Mouse (Mus musculus): ENCODE measurements around the gene Zfp607b. TPM values are rescaled to one million over a fixed set of nuclear protein-coding genes. Genes with fewer than 3 reads are reported as not detected.

Gene Zfp607b
- polyA plus RNA-seq, 1 experiment from 2014 or later: 4.0 TPM

DNA sequence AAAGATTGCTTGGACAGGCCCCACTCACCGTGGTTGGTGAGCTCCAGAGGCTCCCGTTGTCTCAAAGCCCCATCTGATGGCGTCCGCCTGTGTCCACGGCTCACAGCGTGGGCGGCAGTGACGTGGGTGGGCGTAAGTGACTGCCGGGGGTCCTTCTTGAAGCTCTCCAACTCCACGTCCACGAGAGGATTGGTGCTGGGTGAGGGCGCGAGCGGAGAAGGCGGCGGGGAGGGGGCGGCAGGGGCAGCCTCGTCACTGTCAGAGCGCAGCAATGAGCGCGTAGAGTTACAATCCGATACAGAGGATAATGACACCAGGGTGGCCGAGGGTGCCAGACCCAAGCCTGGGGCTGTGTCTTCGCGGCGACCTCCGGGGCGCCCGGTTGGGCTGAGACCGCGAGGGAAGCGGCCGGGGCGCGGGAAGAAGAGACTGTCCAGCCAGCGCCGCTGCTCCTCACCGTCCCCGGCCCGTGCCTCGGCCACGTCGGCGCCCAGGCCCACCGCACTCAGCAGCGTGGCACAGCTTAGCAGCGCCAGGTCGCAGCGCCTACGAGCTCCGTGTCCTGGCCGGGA is 31.2 kb upstream of the Zfp607b start:
- ATAC-seq (ENCODE audit: borderline replicate concordance, extremely low read depth, low FRiP score, low TSS enrichment): no peak
- Histone ChIP-seq H3K4me2 (no peak overlapping the region), H3K27ac (no peak overlapping the region), H3K27me3 (peaks cover 64% of the 10 kb centered on the region), H3K9me3 (no peaks in the 10 kb centered on the region), H3K9ac (no peak overlapping the region), H3K36me3 (no peaks in the 10 kb centered on the region), H3K4me1 (peaks cover 5% of the 10 kb centered on the region; the same call in 1 of the 2 replicates), H3K4me3 (no peak overlapping the region)
- 31% methylated on average over 53 of the region's 53 CpGs for WGBS

DNA sequence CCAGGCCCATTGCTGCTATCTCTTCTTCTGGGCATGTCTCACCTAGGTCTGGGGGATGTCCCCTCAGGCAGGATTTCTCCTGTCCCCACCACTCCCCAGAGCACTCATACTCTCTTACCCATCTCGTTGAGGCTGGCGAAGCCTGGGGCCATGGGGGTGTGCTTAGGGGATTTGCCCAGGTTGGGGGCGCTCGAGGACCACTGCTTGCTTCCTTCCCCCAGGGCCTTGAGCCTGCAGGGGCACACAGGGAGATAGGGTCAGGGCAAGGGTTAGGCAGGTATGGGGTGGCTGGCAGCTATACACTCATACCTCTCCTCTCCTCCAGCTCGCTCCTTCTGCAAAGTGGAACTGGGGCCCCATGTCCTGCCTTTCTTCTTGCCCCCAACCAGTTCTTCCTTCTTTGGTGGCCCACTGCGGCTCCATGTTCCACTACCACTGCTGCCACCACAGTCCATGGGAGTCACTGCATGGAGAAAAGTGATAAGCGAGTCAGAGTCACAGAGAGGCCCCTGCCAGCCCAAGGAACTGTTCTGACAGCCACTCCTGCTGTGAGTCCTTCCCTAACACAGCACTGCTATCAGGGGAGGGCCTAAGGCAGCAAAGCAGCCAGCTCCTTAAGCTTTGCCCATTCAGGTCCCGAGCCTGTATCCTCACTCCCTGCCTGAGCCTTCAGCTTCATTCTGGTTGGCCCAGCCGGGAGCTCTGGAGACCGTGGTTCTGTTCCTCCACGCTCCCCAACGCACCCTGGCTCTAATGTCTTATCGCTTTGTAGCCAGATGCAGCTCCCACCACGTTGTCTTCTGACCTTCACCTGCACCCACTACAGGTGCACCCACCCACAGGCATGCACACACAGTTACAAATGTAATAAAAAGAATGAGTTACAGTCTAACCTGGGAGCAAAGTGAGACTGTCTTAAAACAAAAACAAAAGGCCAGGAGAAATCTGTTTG is 30.2 kb upstream of the Zfp607b start:
- 54% methylated on average over 13 of the region's 14 CpGs for WGBS
- no peaks in the 10 kb centered on the region for H3K36me3 ChIP-seq
- no peaks in the 10 kb centered on the region for H3K9me3 ChIP-seq
- ATAC-seq (ENCODE audit: borderline replicate concordance, extremely low read depth, low FRiP score, low TSS enrichment): no peak
- H3K27me3 ChIP-seq: peaks cover 54% of the 10 kb centered on the region
- no peak overlapping the region for H3K9ac ChIP-seq
- peaks cover 3% of the 10 kb centered on the region; the same call in 1 of the 2 replicates for H3K4me1 ChIP-seq
- H3K4me3 ChIP-seq: no peak overlapping the region
- H3K4me2 ChIP-seq: no peak overlapping the region
- no peak overlapping the region for H3K27ac ChIP-seq

DNA sequence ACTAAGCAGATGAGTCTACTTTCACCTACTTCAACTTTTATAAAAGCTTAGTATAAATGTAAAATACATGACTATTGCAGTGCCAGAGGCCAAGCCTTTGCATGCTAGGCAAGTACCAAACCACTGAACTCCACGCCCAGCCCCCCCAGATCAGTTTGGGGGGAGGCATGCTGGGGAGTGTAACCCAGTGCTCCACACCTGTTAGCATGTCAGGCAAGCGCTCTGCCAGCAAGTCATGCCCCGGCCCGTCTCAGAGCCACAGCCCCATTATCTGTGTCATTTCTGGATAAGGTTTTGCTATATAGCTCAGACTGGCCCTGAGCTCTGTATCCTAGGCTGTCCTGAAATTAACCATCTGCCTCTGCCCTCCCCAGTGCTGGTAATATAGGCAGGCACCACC is 27.1 kb upstream of the Zfp607b start:
- 83% methylated on average over 4 of the region's 4 CpGs for whole genome bisulfite sequencing
- Histone ChIP-seq H3K27me3 (peaks cover 24% of the 10 kb centered on the region), H3K4me1 (no peaks in the 10 kb centered on the region), H3K9ac (no peak overlapping the region), H3K27ac (no peak overlapping the region), H3K4me3 (no peak overlapping the region), H3K9me3 (no peaks in the 10 kb centered on the region), H3K4me2 (no peak overlapping the region), H3K36me3 (no peaks in the 10 kb centered on the region)
- ATAC-seq (ENCODE audit: borderline replicate concordance, extremely low read depth, low FRiP score, low TSS enrichment): no peak

DNA sequence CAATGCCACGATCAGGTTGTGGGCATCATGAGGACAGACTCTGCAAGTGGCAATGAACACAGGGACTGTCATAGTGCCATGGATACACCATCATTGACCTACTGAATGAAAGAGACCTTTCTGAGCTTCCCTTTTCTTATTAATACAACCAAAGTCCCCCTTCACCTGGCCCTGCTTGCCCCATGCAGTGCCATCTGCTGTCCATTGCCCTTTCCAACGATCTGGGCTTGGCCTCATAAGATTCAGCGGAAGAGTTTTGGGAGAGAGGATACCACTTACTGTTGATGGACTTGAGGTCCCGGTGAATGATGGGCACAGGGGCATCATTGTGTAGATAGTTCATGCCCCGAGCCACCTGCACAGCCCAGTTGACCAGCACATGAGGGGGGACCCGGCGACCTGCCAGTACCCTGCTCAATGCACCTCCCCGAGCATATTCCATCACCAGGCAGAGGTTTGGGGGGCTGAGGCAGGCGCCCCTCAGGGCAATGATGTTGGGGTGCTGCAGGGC is 16.0 kb upstream of the Zfp607b start:
- H3K36me3 ChIP-seq: peaks cover 9% of the 10 kb centered on the region
- 45% methylated on average over 9 of the region's 9 CpGs for WGBS
- no peaks in the 10 kb centered on the region for H3K9me3 ChIP-seq
- H3K27me3 ChIP-seq: no peaks in the 10 kb centered on the region
- H3K4me3 ChIP-seq: peak overlapping the region; percentile 96
- ATAC-seq (ENCODE audit: borderline replicate concordance, extremely low read depth, low FRiP score, low TSS enrichment): no peak
- H3K9ac ChIP-seq: peak overlapping the region; percentile 83
- no peak overlapping the region for H3K27ac ChIP-seq
- H3K4me2 ChIP-seq: peak overlapping the region; percentile 98
- H3K4me1 ChIP-seq: peaks cover 22% of the 10 kb centered on the region

DNA sequence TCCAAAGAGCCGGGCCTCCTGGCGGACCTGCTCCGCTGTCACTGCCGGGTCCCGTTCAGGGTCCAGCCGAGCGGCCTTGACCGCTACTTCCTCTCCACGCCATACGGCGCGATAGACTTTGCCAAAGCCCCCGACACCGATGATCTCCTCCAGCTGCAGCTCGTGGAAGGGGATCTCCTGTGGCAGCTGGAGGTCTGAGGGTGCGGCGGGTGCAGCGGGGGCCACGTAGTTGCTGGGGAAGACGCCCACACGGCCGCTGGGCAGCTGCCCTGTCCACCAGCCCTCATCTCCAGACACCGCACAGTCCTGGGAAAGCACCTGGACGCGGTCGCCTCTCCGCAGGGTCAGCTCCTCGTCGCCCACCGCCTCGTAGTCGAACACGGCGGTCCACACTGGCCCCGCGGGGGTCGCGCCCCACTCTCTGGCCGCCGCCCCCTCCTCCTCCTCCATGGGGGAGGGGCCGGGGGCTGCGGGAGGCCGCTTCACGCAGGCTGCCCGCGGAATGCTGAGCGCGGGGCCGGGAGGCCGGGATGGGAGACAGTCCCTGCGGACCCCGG is 15.5 kb upstream of the Zfp607b start:
- ATAC-seq (ENCODE audit: borderline replicate concordance, extremely low read depth, low FRiP score, low TSS enrichment): peak; percentile 48
- Histone ChIP-seq H3K27ac (no peak overlapping the region), H3K36me3 (peaks cover 5% of the 10 kb centered on the region; the same call in 1 of the 2 replicates)

DNA sequence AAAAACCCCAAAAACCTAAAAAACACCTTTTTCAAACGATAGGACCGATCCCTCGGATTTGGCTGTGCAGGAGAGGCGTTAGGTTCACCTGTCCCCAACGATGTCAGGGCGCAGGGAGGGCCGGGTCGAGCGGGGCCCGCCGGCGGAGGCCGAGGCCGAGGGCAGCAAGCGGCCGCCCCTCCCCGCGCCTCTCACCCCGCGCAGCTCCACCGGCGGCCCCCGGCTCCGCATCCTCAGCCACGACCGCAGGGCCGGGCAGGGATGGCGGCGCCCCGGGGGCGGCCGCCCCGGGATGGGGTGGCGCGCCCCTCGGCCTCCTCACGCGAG is 15.0 kb upstream of the Zfp607b start:
- Histone ChIP-seq H3K9ac (peak overlapping the region; percentile 83), H3K4me1 (peaks cover 22% of the 10 kb centered on the region), H3K27me3 (no peaks in the 10 kb centered on the region), H3K36me3 (peaks cover 5% of the 10 kb centered on the region; the same call in 1 of the 2 replicates), H3K4me3 (peak overlapping the region; percentile 96), H3K27ac (peak overlapping the region; percentile 91), H3K4me2 (peak overlapping the region; percentile 98), H3K9me3 (no peaks in the 10 kb centered on the region)
- ATAC-seq (ENCODE audit: borderline replicate concordance, extremely low read depth, low FRiP score, low TSS enrichment): peak; percentile 73; the same call in 1 of the 2 replicates
- WGBS: under 1% methylated on average over 31 of the region's 38 CpGs

More for the DNA sequence above, 15.5 kb upstream of the Zfp607b start:
- whole genome bisulfite sequencing: under 1% methylated on average over 45 of the region's 52 CpGs
- Histone ChIP-seq H3K9ac (peak overlapping the region; percentile 83), H3K9me3 (no peaks in the 10 kb centered on the region), H3K4me1 (peaks cover 22% of the 10 kb centered on the region), H3K27me3 (no peaks in the 10 kb centered on the region), H3K4me3 (peak overlapping the region; percentile 96), H3K4me2 (peak overlapping the region; percentile 98)

DNA sequence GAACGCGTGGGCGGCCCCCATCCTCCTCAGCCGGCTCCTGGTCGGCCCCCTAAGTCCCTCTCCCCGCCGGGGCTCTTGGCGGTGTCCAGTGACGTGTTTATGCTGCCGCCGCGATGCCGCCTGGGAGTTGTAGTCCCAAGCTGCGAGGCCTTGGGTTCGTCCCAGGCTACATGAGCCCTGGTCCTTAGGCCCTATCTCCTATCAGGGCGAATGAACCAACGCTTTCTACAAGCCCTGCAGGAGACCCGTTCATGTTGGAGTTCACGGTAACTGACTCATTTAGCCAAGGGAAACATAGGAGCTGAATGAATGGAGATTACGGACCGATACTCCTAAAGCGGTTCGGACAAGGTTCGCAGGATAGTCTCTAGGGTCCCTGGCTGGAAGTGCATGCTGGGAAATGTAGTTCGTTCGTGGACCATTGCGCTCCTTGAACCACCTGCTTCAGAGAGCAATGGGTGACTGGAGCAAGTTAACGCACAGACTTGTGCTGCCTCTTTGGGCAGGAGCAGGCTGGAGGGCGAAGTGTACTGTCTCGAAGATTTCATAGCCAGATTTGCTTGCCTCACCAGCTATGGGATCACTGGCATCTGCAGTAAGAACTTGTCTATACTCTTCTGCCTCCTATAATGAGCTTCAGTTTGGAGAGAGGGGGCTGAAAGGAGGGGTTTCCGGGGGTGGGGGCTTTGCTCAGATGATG is 14.5 kb upstream of the Zfp607b start, which contains the start of gene Map3k10:
Gene Map3k10, minus strand, starts transcription at position 77 of the 700 bp plus-strand sequence.
- H3K4me2 ChIP-seq: peak within 1 kb of the TSS; percentile 98
- H3K9ac ChIP-seq: peak within 1 kb of the TSS; percentile 83
- H3K27me3 ChIP-seq: no peaks in the 10 kb centered on the region
- peaks cover 22% of the 10 kb centered on the region for H3K4me1 ChIP-seq
- peak within 1 kb of the TSS; percentile 96 for H3K4me3 ChIP-seq
- ATAC-seq (ENCODE audit: borderline replicate concordance, extremely low read depth, low FRiP score, low TSS enrichment): peak; percentile 97
- H3K36me3 ChIP-seq: peaks cover 5% of the 10 kb centered on the region; the same call in 1 of the 2 replicates
- peak within 1 kb of the TSS; percentile 91 for H3K27ac ChIP-seq
- WGBS: under 1% methylated on average over 31 of the region's 31 CpGs
- no peaks in the 10 kb centered on the region for H3K9me3 ChIP-seq

DNA sequence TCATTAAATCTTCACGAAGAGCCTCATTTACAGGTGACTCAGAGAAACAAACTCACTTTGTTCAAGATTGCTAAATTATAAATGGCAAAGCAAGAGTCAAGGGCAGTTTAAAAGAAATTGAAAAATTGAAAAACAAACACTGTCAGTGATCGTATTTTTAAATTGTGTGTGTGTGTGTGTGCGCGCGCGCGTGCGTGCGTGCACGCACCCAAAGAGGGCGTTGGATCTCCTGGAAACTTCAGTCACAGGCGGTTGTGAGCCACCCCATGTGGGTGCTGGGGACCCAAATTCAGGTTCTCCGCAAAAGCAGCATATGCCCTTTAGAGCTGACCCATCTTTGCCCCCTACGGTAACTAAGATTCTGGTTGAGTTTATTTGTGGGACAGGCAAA is 13.9 kb upstream of the Zfp607b start:
- Histone ChIP-seq H3K9ac (peak overlapping the region; percentile 83; the same call in 1 of the 2 replicates), H3K27me3 (no peaks in the 10 kb centered on the region)

DNA sequence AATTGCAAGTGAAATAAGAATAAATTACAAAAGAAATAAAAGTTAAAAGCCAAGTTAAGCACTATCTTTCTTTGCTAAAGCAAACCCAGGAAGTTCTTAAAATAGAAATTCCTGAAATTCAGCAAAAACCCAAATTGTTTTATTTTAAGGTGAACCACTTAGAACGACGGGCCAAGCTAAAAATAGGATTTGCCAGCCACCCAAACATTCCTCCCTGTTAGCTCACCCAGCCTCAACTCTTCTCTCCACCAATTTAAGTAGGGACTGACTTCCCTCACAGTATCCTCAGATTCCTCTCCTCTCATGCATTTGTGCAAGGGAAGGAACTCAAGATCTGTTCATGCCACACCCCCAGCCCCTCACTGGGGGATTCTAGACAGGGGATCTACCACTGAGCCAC is 5.9 kb upstream of the Zfp607b start:
- Histone ChIP-seq H3K27me3 (no peaks in the 10 kb centered on the region), H3K4me3 (no peak overlapping the region), H3K27ac (no peak overlapping the region), H3K9me3 (no peaks in the 10 kb centered on the region), H3K36me3 (no peaks in the 10 kb centered on the region), H3K4me1 (peaks cover 2% of the 10 kb centered on the region; the same call in 1 of the 2 replicates), H3K4me2 (no peak overlapping the region), H3K9ac (no peak overlapping the region)
- ATAC-seq (ENCODE audit: borderline replicate concordance, extremely low read depth, low FRiP score, low TSS enrichment): no peak
- WGBS: 39% methylated on average over 2 of the region's 2 CpGs

More for the DNA sequence above, 13.9 kb upstream of the Zfp607b start:
- peaks cover 2% of the 10 kb centered on the region; the same call in 1 of the 2 replicates for H3K36me3 ChIP-seq
- WGBS: 29% methylated on average over 14 of the region's 14 CpGs
- ATAC-seq (ENCODE audit: borderline replicate concordance, extremely low read depth, low FRiP score, low TSS enrichment): no peak
- H3K27ac ChIP-seq: no peak overlapping the region
- peak overlapping the region; percentile 98 for H3K4me2 ChIP-seq
- peaks cover 22% of the 10 kb centered on the region for H3K4me1 ChIP-seq
- H3K9me3 ChIP-seq: no peaks in the 10 kb centered on the region
- H3K4me3 ChIP-seq: peak overlapping the region; percentile 96

DNA sequence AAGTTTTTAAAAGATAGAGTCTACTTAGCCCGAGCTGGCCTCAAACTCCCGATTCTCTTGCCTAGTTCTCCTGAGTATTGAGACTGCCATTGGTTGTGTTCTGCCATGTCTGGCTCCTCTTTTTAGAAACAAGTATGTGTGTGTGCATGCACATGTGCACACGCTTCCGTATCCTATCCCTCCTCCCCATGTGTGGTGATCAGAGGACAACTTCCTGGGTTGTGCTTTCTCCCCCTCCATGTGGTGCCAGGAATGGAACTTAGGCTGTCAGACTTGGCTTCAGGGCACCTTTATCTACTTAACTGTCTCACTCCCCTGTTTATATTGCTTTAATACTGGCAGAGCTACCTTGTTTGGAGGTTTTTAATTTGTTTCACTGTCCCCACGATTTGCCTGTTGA is 3.9 kb upstream of the Zfp607b start:
- WGBS: 35% methylated on average over 5 of the region's 5 CpGs
- Histone ChIP-seq H3K9ac (no peak overlapping the region), H3K4me1 (peaks cover 7% of the 10 kb centered on the region; the same call in 1 of the 2 replicates), H3K4me2 (no peak overlapping the region), H3K4me3 (no peak overlapping the region), H3K27me3 (no peaks in the 10 kb centered on the region), H3K9me3 (no peaks in the 10 kb centered on the region), H3K36me3 (no peaks in the 10 kb centered on the region), H3K27ac (no peak overlapping the region)
- ATAC-seq (ENCODE audit: borderline replicate concordance, extremely low read depth, low FRiP score, low TSS enrichment): no peak

DNA sequence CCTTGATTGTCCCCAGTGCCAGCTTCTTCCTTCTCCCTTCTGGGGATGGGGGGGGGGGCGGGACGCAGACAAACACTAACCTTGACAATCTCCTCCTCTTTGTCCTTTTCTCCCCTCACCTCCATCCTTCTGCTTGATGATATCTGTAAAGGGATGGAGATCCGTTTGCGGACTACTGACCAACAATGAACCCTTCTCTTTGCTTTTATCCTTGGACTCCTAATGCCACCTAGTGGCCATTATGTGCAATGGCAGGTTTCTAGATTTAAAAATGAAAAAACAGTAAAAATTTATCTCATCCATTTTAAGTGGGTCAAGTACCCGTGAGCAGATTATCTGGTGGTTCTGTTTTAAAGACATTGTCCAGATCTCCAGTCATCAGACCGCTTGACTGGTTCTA is 3.5 kb upstream of the Zfp607b start:
- H3K27ac ChIP-seq: no peak overlapping the region
- H3K4me2 ChIP-seq: no peak overlapping the region
- no peak overlapping the region for H3K9ac ChIP-seq
- no peaks in the 10 kb centered on the region for H3K27me3 ChIP-seq
- no peak overlapping the region for H3K4me3 ChIP-seq
- H3K4me1 ChIP-seq: peaks cover 7% of the 10 kb centered on the region; the same call in 1 of the 2 replicates
- ATAC-seq (ENCODE audit: borderline replicate concordance, extremely low read depth, low FRiP score, low TSS enrichment): no peak
- under 1% methylated on average over 6 of the region's 6 CpGs for WGBS
- no peaks in the 10 kb centered on the region for H3K36me3 ChIP-seq
- H3K9me3 ChIP-seq: no peaks in the 10 kb centered on the region
